Mouse (Mus musculus) testis, adult 2 months (tissue): ENCODE measurements around the gene Gnptab. TPM values are rescaled to one million over a fixed set of nuclear protein-coding genes. Genes with fewer than 3 reads are reported as not detected.

Experiments
- H3K27ac ChIP-seq: fragments of 200-500 bp; 2 replicates; pipeline ENCODE4 v1.5.1; 2012; ENCODE audit warnings: low read depth, low read length; ENCODE audit not compliant: control insufficient read depth, insufficient read depth
- H3K27me3 ChIP-seq: fragments of 200-500 bp; 2 replicates; pipeline ENCODE4 v1.6.1; 2012; ENCODE audit warnings: mild to moderate bottlenecking, low read length, moderate library complexity; ENCODE audit not compliant: control insufficient read depth, insufficient read depth
- H3K36me3 ChIP-seq: fragments of 200-500 bp; 2 replicates; pipeline ENCODE4 v1.6.1; 2012; ENCODE audit warnings: mild to moderate bottlenecking, low read length; ENCODE audit not compliant: control insufficient read depth, insufficient read depth
- H3K4me1 ChIP-seq: fragments of 200-500 bp; 2 replicates; pipeline ENCODE4 v1.6.1; 2012; ENCODE audit warnings: low read length; ENCODE audit not compliant: control insufficient read depth, insufficient read depth
- H3K4me3 ChIP-seq: fragments of 200-500 bp; 2 replicates; pipeline ENCODE4 v1.5.1; 2012; ENCODE audit warnings: low read depth, mild to moderate bottlenecking, low read length, moderate library complexity, mixed read lengths; ENCODE audit not compliant: control insufficient read depth
- CTCF ChIP-seq: fragments of 200-500 bp; IDR thresholded peaks from 2 replicates; pipeline ENCODE4 v1.5.1; 2012; ENCODE audit warnings: low read depth, mild to moderate bottlenecking, inconsistent platforms, low read length, moderate library complexity; ENCODE audit not compliant: control insufficient read depth, insufficient read depth, insufficient replicate concordance
- POLR2A ChIP-seq: fragments of 200-500 bp; IDR thresholded peaks from 2 replicates; pipeline ENCODE4 v1.6.1; 2012; ENCODE audit warnings: low read depth, mild to moderate bottlenecking, inconsistent platforms, low read length, moderate library complexity; ENCODE audit not compliant: control insufficient read depth
- polyA plus RNA-seq: library from polyadenylated mRNA; depleted of rRNA; stranded (reverse); fragments of >200 nt; gene quantifications from 2 replicates; pipeline ENCODE4 v1.2.3, GENCODE M21; 2012

Gene Gnptab
- polyA plus RNA-seq, 1 experiment = 10.0 TPM

DNA sequence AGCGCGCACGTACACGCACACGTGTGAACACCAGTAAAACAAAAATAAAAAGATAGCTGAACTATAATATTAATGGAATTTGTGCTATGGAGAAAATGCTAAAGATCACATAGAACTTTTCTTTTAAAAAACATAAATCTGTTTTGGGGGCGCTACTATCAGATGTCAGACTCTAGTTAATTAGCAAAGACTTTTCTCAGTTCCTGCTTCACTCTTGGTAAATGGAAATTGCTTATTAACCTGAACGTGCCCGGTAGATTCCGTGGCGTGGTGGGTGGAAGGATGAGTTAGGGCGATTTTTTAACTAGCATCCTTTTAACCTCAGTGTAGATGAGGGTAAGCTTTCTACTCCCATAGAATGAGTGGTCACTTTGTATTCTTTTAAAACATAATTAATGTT, 6.4 kb downstream of the Gnptab start:
- H3K27ac ChIP-seq = no peak overlapping the region
- no peaks in the 10 kb centered on the region for H3K27me3 ChIP-seq
- H3K4me3 ChIP-seq = no peak overlapping the region

GRCm38 (mm10) chr10:88385758-88386157, 6.8 kb downstream of the Gnptab start:
- no peak overlapping the region for H3K4me3 ChIP-seq
- H3K36me3 ChIP-seq = no peaks in the 10 kb centered on the region
- no peak overlapping the region for H3K27ac ChIP-seq
- no peaks in the 10 kb centered on the region for H3K27me3 ChIP-seq
- no peaks in the 10 kb centered on the region; the same call in 1 of the 2 replicates for H3K4me1 ChIP-seq
- TF ChIP-seq POLR2A (no peak), CTCF (no peak)

More for the DNA sequence above, 6.4 kb downstream of the Gnptab start:
- H3K4me1 ChIP-seq = no peaks in the 10 kb centered on the region; the same call in 1 of the 2 replicates
- H3K36me3 ChIP-seq = no peaks in the 10 kb centered on the region
- TF ChIP-seq POLR2A (no peak), CTCF (no peak)

DNA sequence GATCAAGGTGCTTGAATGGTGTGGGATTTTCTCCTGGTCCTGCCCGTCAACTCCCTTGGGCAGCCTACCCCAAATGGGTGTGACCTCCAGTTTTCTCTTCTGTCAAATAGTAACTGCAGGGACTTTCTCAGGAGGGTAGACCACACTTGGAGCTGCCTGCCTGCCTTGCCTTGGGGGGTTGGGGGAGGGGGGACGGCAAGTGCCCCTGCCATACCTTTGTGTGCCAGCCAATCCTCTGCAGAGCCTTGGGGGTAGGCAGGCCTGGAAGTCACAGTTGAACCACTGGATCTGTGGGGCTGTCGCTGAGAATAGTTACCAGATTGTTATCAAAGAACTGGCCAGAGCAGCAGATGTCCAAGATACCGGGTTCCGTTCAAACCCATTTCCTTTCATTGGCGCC, 7.3 kb downstream of the Gnptab start:
- Histone ChIP-seq H3K27ac (no peak overlapping the region), H3K4me3 (no peak overlapping the region), H3K27me3 (no peaks in the 10 kb centered on the region), H3K36me3 (no peaks in the 10 kb centered on the region), H3K4me1 (no peaks in the 10 kb centered on the region; the same call in 1 of the 2 replicates)
- TF ChIP-seq CTCF = no peak

DNA sequence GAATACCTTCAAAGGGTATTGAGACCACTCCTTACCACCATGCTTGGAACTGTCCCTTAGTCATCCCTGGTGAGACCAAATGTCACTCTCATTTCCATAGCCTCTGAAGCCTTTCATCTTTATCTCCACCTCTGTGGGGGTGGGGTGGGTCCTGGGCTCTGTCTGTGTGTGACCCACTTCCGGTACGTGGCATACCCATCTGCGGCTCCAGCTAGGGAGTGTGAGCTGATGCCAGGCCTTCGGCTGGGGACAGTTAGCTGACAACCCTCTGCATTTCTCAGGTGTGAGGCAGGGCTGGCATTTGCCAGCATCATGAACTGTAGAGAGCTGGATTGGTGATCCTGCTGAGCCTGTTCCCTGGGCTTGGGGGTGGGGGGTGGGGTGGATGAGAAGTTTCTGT, 10.6 kb downstream of the Gnptab start:
- Histone ChIP-seq H3K4me1 (no peaks in the 10 kb centered on the region), H3K4me3 (no peak overlapping the region), H3K27me3 (no peaks in the 10 kb centered on the region), H3K36me3 (no peaks in the 10 kb centered on the region), H3K27ac (no peak overlapping the region)
- TF ChIP-seq POLR2A = no peak
- no peak for TF ChIP-seq CTCF

DNA sequence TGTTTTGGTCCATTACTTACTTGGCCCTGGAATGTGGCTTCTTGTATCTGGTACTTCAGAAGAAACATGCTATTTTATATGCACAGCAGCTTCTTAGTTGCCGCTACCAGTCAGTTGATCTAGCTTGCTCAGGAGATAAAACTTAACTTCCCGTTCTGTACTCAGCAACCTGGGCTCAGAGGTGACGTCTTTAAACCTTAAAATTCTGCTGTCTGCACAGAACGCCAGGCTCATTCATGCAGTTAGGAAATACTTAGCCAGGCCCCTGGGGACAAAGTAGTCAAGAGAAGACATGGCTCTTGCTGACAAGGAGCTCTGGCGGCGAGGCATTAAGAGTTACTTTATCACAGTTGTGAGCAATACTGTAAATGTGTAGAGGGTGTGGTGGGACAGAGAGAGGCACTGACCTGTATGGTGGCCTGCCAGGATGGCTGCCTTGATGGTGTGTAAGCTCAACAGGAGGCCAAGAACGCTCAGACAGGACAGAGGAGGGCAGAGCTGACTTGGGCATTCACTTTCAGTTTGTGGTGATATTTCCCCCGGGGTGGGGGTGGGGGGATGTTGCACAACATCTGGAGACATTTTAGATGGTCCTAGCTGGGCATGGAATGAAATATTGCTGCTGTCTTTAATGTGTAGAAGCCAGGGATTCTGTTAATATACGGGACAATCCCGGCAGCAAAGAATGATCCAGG, 11.3 kb downstream of the Gnptab start:
- no peak overlapping the region for H3K4me3 ChIP-seq
- no peak for TF ChIP-seq CTCF
- TF ChIP-seq POLR2A = no peak
- H3K27ac ChIP-seq = no peak overlapping the region
- H3K4me1 ChIP-seq = no peaks in the 10 kb centered on the region
- no peaks in the 10 kb centered on the region for H3K27me3 ChIP-seq
- no peaks in the 10 kb centered on the region for H3K36me3 ChIP-seq

GRCm38 (mm10) chr10:88391495-88391894, 12.6 kb downstream of the Gnptab start:
- no peaks in the 10 kb centered on the region for H3K27me3 ChIP-seq
- no peak overlapping the region for H3K27ac ChIP-seq
- H3K36me3 ChIP-seq = no peaks in the 10 kb centered on the region
- no peaks in the 10 kb centered on the region for H3K4me1 ChIP-seq
- H3K4me3 ChIP-seq = no peak overlapping the region
- TF ChIP-seq POLR2A = no peak
- TF ChIP-seq CTCF = no peak

GRCm38 (mm10) chr10:88392181-88392847, 13.4 kb downstream of the Gnptab start:
- TF ChIP-seq POLR2A (no peak), CTCF (no peak)
- Histone ChIP-seq H3K27me3 (no peaks in the 10 kb centered on the region), H3K36me3 (no peaks in the 10 kb centered on the region), H3K4me1 (no peaks in the 10 kb centered on the region), H3K27ac (no peak overlapping the region), H3K4me3 (no peak overlapping the region)
